Mouse (Mus musculus): ENCODE data around the gene Slc25a19. TPM values are rescaled to one million over a fixed set of nuclear protein-coding genes. Genes with fewer than 3 reads are reported as not detected.

Slc25a19 gene
- polyA plus RNA-seq, 1 experiment = 88.3 TPM

DNA sequence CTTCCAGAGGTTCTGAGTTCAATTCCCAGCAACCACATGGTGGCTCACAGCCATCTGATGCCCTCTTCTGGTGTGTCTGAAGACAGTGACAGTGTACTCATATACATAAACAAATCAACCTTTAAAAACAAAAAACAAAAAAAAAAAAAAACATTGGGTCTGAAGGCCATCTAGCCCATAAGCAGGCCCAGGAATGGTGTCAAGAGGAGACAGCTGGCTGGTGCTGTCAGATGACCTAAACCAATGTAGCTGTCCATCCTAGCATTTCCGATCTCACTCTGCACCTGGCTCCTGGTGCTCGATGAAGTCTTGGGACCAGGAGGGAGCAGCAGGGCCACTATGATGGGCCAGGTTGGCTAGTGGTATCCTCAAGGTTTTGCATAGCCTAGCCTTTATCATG is 14.6 kb upstream of the Slc25a19 start:
- no peak overlapping the region for H3K27ac ChIP-seq (ENCODE audit: insufficient read depth, low read length)
- TF ChIP-seq POLR2A (IDR thresholded peaks at IDR 0.05; ENCODE audit: extremely low read depth, insufficient read depth, low read length) = no peak
- TF ChIP-seq CTCF (IDR thresholded peaks at IDR 0.05; ENCODE audit: extremely low read depth, insufficient read depth, low read length) = no peak
- H3K4me3 ChIP-seq (ENCODE audit: insufficient read depth, low read length) = no peak overlapping the region
- H3K4me1 ChIP-seq (ENCODE audit: control insufficient read depth, insufficient read depth, low read length) = no peaks in the 10 kb centered on the region

DNA sequence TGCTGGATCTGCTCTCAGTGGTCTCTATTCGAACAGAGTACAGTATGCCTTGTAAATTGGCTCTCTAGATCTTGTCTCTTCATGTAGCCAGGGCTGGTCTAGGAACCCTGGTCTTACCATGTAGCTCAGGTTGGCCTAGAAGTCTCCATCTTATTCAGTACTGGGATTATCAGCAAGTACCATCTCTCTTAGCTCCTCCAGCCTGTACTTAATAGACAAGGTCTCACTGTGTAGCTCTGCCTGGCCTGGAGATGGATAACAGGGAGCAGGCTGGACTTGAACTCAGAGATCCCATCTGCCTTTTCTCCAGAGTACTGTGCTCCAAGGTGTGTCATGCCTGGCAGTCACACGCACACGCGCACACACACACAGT is 13.6 kb upstream of the Slc25a19 start:
- Histone ChIP-seq H3K27ac (ENCODE audit: insufficient read depth, low read length) (no peak overlapping the region), H3K4me3 (ENCODE audit: insufficient read depth, low read length) (no peak overlapping the region), H3K4me1 (ENCODE audit: control insufficient read depth, insufficient read depth, low read length) (no peaks in the 10 kb centered on the region)
- no peak for TF ChIP-seq CTCF (IDR thresholded peaks at IDR 0.05; ENCODE audit: extremely low read depth, insufficient read depth, low read length)
- no peak for TF ChIP-seq POLR2A (IDR thresholded peaks at IDR 0.05; ENCODE audit: extremely low read depth, insufficient read depth, low read length)

DNA sequence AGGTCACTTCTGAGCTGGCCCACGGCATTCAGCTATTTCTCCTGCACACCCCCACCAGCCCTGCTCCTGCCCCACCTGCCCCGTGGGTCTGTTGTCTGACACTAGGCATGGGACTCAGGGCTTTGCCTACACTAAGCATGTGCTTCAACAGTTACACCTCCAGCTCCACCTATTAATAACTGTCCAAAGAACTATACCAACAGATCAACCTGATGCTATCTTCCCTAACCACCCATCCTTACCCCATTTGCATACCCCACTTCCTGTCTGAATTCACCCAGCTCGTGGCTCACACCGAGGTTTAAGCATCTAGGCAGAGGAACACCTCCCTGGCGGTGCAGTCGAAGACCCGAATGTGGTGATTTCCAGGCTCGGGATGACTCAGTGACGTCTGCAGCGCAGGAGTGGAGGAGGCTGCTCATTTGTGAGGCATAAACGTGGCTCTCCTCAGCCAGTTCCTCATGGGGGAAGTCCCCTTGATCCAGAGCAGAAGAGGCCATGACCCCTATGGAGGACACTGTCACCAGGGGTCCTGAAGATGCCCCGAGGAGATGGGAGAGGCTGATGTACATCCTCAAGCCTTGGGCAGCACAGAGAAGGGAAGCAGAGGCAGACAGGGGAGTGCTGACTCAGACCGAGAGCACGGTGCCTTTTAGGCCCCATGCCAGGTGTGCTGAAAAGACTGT is 13.0 kb upstream of the Slc25a19 start:
- no peak overlapping the region for H3K27ac ChIP-seq (ENCODE audit: insufficient read depth, low read length)
- H3K4me1 ChIP-seq (ENCODE audit: control insufficient read depth, insufficient read depth, low read length) = no peaks in the 10 kb centered on the region
- H3K4me3 ChIP-seq (ENCODE audit: insufficient read depth, low read length) = no peak overlapping the region
- TF ChIP-seq POLR2A (IDR thresholded peaks at IDR 0.05; ENCODE audit: extremely low read depth, insufficient read depth, low read length) = no peak
- no peak for TF ChIP-seq CTCF (IDR thresholded peaks at IDR 0.05; ENCODE audit: extremely low read depth, insufficient read depth, low read length)

DNA sequence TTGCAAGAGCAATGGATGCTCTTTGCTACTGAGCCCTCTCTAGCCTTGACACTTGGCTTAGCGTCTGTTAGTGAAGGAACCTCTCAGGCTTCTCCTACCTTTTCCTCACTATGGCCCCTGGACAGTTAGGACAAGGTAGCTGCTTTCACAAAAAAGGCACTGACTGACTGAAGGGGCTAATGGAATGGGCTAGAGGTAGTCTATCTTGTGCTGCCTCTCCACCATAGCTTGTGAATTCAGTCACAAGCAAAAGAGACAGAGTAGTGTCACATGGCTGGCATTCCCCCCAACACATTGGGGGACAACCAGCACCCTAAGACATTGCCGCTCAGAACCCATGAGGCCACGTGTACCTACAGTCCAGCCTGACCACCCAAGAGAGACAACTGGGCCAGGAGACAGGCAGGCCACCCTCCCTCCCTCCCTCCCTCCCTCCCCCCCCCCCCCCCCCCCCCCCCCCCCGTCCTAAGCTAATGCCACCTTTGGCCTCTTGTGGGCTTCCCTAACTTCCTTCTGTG is 12.3 kb upstream of the Slc25a19 start:
- Histone ChIP-seq H3K27ac (ENCODE audit: insufficient read depth, low read length) (no peak overlapping the region), H3K4me3 (ENCODE audit: insufficient read depth, low read length) (no peak overlapping the region), H3K4me1 (ENCODE audit: control insufficient read depth, insufficient read depth, low read length) (no peaks in the 10 kb centered on the region)
- TF ChIP-seq CTCF (IDR thresholded peaks at IDR 0.05; ENCODE audit: extremely low read depth, insufficient read depth, low read length) (no peak), POLR2A (IDR thresholded peaks at IDR 0.05; ENCODE audit: extremely low read depth, insufficient read depth, low read length) (no peak)

DNA sequence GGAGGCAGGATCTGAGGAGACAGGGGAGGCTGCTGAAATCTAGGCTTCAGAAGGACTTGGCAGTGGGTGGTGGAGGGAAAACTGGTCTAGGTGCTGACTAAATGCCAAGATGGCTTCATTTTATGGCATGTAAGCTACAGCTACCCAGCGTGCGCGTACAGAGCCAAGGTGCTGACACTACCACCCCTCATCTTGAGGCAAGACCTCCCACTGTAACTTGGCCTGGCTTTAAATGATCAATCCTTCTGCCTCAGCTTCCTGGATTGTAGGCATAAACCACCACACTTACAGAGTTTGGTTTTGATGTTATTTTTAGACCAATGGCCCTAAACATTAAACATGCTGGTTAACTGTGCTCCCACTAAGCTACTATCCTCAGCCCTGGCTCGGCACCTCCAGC is 11.4 kb upstream of the Slc25a19 start:
- TF ChIP-seq CTCF (IDR thresholded peaks at IDR 0.05; ENCODE audit: extremely low read depth, insufficient read depth, low read length) (no peak), POLR2A (IDR thresholded peaks at IDR 0.05; ENCODE audit: extremely low read depth, insufficient read depth, low read length) (no peak)
- no peak overlapping the region for H3K4me3 ChIP-seq (ENCODE audit: insufficient read depth, low read length)
- H3K27ac ChIP-seq (ENCODE audit: insufficient read depth, low read length) = no peak overlapping the region
- no peaks in the 10 kb centered on the region for H3K4me1 ChIP-seq (ENCODE audit: control insufficient read depth, insufficient read depth, low read length)

DNA sequence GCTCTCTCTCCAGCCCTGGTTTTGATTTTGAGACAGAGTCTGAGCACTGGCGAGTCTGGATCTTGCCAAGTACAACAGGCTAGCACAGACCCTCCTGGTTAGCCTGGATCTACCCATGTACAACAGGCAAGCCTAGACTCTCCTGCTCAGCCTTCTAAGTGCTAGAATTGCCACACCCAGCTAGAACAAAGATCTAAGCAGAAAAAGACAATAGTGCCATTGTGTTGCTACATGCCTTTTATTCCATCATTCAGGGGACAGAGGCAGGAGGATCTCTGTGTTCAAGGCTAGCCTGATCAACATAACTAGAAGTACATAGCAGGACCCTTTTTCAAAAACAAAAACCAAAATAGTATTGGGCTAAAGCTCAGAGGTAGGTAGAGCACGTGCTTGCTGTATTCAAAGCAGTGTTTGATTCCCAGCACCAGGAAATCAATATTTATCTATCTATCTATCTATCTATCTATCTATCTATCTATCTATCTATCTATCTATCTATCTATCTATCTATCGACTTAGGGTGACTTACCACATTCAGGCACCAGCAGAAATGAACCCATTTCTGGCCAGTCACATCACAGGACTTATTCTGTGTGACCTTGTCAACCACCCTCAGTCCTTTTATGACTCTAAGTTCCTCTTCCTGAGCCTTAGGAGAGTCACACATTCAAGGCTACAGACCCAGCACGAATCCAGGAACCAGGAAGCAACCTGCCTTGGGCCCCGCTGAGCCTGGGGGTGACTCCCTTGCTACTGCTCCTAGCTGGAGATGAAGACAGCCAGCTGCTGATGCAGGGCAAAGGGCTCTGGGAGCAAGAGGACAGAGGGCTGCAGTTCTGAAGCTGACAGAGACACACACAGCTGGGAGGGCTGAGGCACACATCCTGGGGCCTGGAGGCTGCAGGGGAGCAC is 10.7 kb upstream of the Slc25a19 start:
- H3K4me1 ChIP-seq (ENCODE audit: control insufficient read depth, insufficient read depth, low read length) = no peaks in the 10 kb centered on the region
- no peak for TF ChIP-seq POLR2A (IDR thresholded peaks at IDR 0.05; ENCODE audit: extremely low read depth, insufficient read depth, low read length)
- no peak overlapping the region for H3K27ac ChIP-seq (ENCODE audit: insufficient read depth, low read length)
- no peak overlapping the region for H3K4me3 ChIP-seq (ENCODE audit: insufficient read depth, low read length)

DNA sequence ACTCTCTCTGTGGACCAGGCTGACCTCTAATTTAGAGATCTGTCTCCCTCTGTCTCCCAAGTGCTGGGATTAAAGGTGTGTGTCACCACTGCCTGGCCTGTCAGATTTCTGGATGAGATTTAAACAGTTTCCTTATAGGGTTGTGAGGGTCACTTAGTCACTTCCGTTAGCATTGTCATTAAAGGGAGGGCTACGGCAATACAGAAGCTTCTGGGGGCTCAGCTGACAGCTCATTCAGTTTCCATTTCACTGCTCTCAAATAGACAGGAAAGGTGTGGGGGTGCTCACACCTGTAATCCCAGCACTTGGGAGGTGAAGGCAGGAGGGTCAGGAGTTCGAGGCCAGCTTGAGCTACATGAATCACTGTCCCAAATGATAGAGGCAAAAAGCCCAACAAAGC is 8.9 kb upstream of the Slc25a19 start:
- TF ChIP-seq POLR2A (IDR thresholded peaks at IDR 0.05; ENCODE audit: extremely low read depth, insufficient read depth, low read length) (no peak), CTCF (IDR thresholded peaks at IDR 0.05; ENCODE audit: extremely low read depth, insufficient read depth, low read length) (no peak)
- H3K4me3 ChIP-seq (ENCODE audit: insufficient read depth, low read length) = no peak overlapping the region

DNA sequence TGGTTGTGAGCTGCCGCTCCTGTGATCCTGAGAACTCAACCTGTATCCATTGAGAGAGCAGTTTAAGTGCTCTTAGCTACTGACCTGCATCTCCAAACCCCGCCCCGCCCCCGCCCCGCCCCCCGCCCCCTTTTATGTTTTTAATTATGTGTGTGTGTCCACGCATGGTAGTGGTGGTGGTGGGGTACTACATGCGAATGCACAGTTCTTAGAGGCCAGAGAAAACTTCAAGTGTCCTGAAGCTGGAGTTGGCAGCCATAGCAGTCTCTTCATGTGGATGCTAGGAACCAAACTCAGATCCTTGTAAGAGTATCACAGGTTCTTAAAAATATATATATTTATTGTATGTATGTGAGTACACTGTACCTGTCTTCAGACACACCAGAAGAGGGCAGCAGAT is 7.4 kb upstream of the Slc25a19 start:
- no peak overlapping the region for H3K4me3 ChIP-seq (ENCODE audit: insufficient read depth, low read length)
- H3K4me1 ChIP-seq (ENCODE audit: control insufficient read depth, insufficient read depth, low read length) = no peaks in the 10 kb centered on the region
- H3K27ac ChIP-seq (ENCODE audit: insufficient read depth, low read length) = no peak overlapping the region
- TF ChIP-seq POLR2A (IDR thresholded peaks at IDR 0.05; ENCODE audit: extremely low read depth, insufficient read depth, low read length) (no peak), CTCF (IDR thresholded peaks at IDR 0.05; ENCODE audit: extremely low read depth, insufficient read depth, low read length) (no peak)

More for the DNA sequence above, 8.9 kb upstream of the Slc25a19 start:
- no peaks in the 10 kb centered on the region for H3K4me1 ChIP-seq (ENCODE audit: control insufficient read depth, insufficient read depth, low read length)
- no peak overlapping the region for H3K27ac ChIP-seq (ENCODE audit: insufficient read depth, low read length)

DNA sequence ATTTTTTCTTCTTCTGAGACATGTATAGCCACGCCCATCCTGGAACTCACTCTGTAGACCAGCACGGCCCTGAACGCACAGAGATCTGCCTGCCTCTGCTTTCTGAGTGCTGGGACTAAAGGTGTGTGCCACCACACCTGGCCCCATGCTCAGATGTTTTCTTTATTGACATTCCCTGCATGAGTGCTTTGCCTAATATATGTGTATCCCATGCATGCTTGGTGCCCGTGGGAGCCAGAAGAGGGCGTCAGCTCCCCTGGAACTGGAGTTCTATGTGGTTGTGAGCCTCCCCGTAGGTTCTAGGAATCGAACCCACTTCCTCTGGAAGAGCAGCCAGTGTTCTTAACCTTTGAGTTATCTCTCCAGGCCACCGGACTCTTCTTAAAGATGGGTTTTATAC is 6.9 kb upstream of the Slc25a19 start:
- no peak for TF ChIP-seq POLR2A (IDR thresholded peaks at IDR 0.05; ENCODE audit: extremely low read depth, insufficient read depth, low read length)
- TF ChIP-seq CTCF (IDR thresholded peaks at IDR 0.05; ENCODE audit: extremely low read depth, insufficient read depth, low read length) = no peak
- H3K4me3 ChIP-seq (ENCODE audit: insufficient read depth, low read length) = no peak overlapping the region
- H3K27ac ChIP-seq (ENCODE audit: insufficient read depth, low read length) = no peak overlapping the region
- no peaks in the 10 kb centered on the region for H3K4me1 ChIP-seq (ENCODE audit: control insufficient read depth, insufficient read depth, low read length)

DNA sequence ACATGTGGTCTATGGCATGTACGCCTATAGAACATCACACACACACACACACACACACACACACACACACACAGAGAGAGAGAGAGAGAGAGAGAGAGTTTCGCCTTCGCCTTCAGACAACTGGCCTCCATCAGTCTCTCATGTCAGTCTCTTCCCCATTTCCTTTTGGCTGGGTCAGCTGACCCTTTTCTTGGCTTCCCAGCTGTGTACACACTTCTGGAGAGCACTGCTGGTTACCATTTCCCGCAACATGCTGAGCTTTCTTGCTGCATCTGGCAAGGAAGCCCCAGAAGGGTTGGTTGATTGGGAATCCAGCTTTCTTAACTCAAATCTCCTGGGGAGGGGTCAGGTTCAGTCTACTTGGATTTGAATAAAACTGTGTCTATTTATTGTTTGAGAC is 6.0 kb upstream of the Slc25a19 start:
- H3K4me1 ChIP-seq (ENCODE audit: control insufficient read depth, insufficient read depth, low read length) = no peaks in the 10 kb centered on the region
- H3K27ac ChIP-seq (ENCODE audit: insufficient read depth, low read length) = no peak overlapping the region
- H3K4me3 ChIP-seq (ENCODE audit: insufficient read depth, low read length) = no peak overlapping the region
- no peak for TF ChIP-seq POLR2A (IDR thresholded peaks at IDR 0.05; ENCODE audit: extremely low read depth, insufficient read depth, low read length)
- no peak for TF ChIP-seq CTCF (IDR thresholded peaks at IDR 0.05; ENCODE audit: extremely low read depth, insufficient read depth, low read length)
